Mouse (Mus musculus): ENCODE results near the gene Gzmb. TPM values are rescaled to one million over a fixed set of nuclear protein-coding genes. Genes with fewer than 3 reads are reported as not detected.

Gzmb gene
- total and polyA plus RNA-seq, 2 experiments: 0.49 to 1.0 TPM

DNA sequence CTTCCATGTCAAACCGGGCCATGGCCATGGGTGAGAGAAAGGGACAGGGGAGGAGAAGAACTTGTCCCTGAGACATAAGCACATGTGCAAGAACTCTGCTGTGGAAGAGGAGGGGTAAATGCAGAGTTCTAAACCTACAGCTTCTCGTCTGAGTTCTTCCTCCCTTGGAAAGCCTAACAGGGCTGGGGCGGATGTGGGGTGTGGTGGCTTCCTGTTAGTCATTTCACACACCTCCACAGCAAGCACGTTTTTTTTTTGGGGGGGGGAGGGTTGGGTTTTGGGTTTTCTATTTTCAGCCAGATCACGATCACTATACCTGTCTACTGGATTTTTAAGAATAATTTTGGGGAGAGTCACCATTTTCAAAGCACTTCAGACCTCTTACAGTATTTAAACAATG, 34.7 kb upstream of the Gzmb start:
- H3K79me2 ChIP-seq (ENCODE audit: control insufficient read depth, insufficient read depth, low read length): no peaks in the 10 kb centered on the region
- no peak overlapping the region for H3K27ac ChIP-seq (replicated peaks; ENCODE audit: insufficient read depth, low read depth, low read length)
- H3K36me3 ChIP-seq (ENCODE audit: control insufficient read depth, insufficient read depth, low read length): no peaks in the 10 kb centered on the region
- no peak overlapping the region for H3K4me3 ChIP-seq (ENCODE audit: insufficient read depth, low read depth, low read length)
- H3K4me1 ChIP-seq (ENCODE audit: control insufficient read depth, insufficient read depth, low read length): no peaks in the 10 kb centered on the region
- H3K9ac ChIP-seq (ENCODE audit: low read depth, low read length): no peak overlapping the region
- no peaks in the 10 kb centered on the region for H3K27me3 ChIP-seq (ENCODE audit: control insufficient read depth, insufficient read depth, low read length)
- WGBS: 69% methylated on average over 5 of the region's 5 CpGs
- no peak for DNase-seq (ENCODE audit: extremely low read depth, low read depth, low spot score)
- TF ChIP-seq POLR2A (IDR thresholded peaks at IDR 0.05; ENCODE audit: extremely low read depth, insufficient read depth, low read length) (no peak), CTCF (IDR thresholded peaks at IDR 0.05; ENCODE audit: low read depth, low read length) (no peak)

DNA sequence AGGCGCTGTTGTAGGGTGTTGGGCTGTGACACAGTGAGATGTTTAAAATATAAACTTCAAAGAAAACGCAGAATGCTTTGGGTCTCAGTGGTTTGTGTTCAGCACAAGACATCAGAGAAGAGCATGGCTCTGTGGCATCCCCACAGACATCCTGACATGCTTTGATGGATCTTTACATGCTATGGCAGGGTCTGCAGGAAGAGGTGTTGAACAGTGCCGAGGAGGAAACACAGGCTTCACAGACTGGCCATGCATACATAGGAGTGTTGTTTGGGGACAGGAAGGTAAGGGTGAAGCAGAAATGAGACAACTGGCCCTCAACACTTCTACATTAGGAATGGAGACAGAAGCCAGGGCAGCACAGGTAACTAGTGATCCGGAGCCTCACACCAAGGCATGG, 34.0 kb upstream of the Gzmb start:
- H3K79me2 ChIP-seq (ENCODE audit: control insufficient read depth, insufficient read depth, low read length): no peaks in the 10 kb centered on the region
- 81% methylated on average over 4 of the region's 4 CpGs for WGBS
- TF ChIP-seq CTCF (IDR thresholded peaks at IDR 0.05; ENCODE audit: low read depth, low read length): no peak
- TF ChIP-seq POLR2A (IDR thresholded peaks at IDR 0.05; ENCODE audit: extremely low read depth, insufficient read depth, low read length): no peak
- H3K4me3 ChIP-seq (ENCODE audit: insufficient read depth, low read depth, low read length): no peak overlapping the region
- DNase-seq (ENCODE audit: extremely low read depth, low read depth, low spot score): no peak
- no peaks in the 10 kb centered on the region for H3K36me3 ChIP-seq (ENCODE audit: control insufficient read depth, insufficient read depth, low read length)
- H3K27me3 ChIP-seq (ENCODE audit: control insufficient read depth, insufficient read depth, low read length): no peaks in the 10 kb centered on the region
- H3K27ac ChIP-seq (replicated peaks; ENCODE audit: insufficient read depth, low read depth, low read length): no peak overlapping the region
- no peaks in the 10 kb centered on the region for H3K4me1 ChIP-seq (ENCODE audit: control insufficient read depth, insufficient read depth, low read length)
- no peak overlapping the region for H3K9ac ChIP-seq (ENCODE audit: low read depth, low read length)

DNA sequence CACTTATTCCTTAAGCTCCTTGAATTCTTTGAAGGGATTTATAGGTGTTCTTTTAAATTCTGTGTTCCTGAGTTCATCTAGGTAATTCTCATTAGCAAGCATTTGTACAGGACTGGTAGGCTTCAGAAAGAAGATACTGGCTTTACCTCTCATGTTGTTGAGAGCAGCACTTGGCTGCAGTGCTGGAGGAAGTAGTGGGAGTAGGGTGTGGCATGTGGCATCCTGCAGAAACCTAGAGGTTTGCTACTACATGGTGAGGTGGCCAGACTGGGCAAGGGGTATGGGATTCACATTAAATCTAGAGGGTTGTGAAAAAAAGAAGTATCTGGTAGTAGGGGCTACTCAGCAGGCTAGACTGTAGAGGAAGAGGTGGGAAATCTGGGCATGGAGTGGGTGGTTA, 31.1 kb upstream of the Gzmb start:
- Histone ChIP-seq H3K79me2 (ENCODE audit: control insufficient read depth, insufficient read depth, low read length) (no peaks in the 10 kb centered on the region), H3K36me3 (ENCODE audit: control insufficient read depth, insufficient read depth, low read length) (no peaks in the 10 kb centered on the region), H3K27ac (replicated peaks; ENCODE audit: insufficient read depth, low read depth, low read length) (no peak overlapping the region), H3K9ac (ENCODE audit: low read depth, low read length) (no peak overlapping the region), H3K4me1 (ENCODE audit: control insufficient read depth, insufficient read depth, low read length) (no peaks in the 10 kb centered on the region), H3K4me3 (ENCODE audit: insufficient read depth, low read depth, low read length) (no peak overlapping the region), H3K27me3 (ENCODE audit: control insufficient read depth, insufficient read depth, low read length) (no peaks in the 10 kb centered on the region)
- no peak for TF ChIP-seq POLR2A (IDR thresholded peaks at IDR 0.05; ENCODE audit: extremely low read depth, insufficient read depth, low read length)
- no peak for TF ChIP-seq CTCF (IDR thresholded peaks at IDR 0.05; ENCODE audit: low read depth, low read length)
- no peak for DNase-seq (ENCODE audit: extremely low read depth, low read depth, low spot score)

DNA sequence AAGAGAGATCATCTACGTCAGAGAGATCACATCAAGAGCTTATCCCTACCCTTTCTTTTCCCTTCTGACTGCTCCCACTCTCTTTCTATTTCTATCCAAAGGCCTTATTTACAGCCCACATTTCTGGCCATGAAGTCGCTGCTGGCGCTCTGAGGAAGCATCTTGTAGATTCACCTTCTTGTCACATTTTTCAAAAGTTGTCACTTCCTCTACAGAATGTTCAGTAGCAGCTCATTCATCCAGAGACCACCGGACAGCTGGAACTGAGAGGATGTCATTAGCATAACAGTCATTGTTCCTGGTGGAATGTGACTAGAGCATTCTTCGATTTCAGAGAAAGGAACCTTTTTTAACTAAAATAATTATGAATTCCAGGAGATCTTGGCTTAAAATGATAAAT, 26.6 kb upstream of the Gzmb start:
- Histone ChIP-seq H3K79me2 (ENCODE audit: control insufficient read depth, insufficient read depth, low read length) (no peaks in the 10 kb centered on the region), H3K9ac (ENCODE audit: low read depth, low read length) (no peak overlapping the region), H3K27ac (replicated peaks; ENCODE audit: insufficient read depth, low read depth, low read length) (no peak overlapping the region), H3K36me3 (ENCODE audit: control insufficient read depth, insufficient read depth, low read length) (no peaks in the 10 kb centered on the region), H3K4me1 (ENCODE audit: control insufficient read depth, insufficient read depth, low read length) (no peaks in the 10 kb centered on the region), H3K27me3 (ENCODE audit: control insufficient read depth, insufficient read depth, low read length) (no peaks in the 10 kb centered on the region), H3K4me3 (ENCODE audit: insufficient read depth, low read depth, low read length) (no peak overlapping the region)
- TF ChIP-seq CTCF (IDR thresholded peaks at IDR 0.05; ENCODE audit: low read depth, low read length) (no peak), POLR2A (IDR thresholded peaks at IDR 0.05; ENCODE audit: extremely low read depth, insufficient read depth, low read length) (no peak)
- no peak for DNase-seq (ENCODE audit: extremely low read depth, low read depth, low spot score)
- 71% methylated on average over 5 of the region's 5 CpGs for WGBS

DNA sequence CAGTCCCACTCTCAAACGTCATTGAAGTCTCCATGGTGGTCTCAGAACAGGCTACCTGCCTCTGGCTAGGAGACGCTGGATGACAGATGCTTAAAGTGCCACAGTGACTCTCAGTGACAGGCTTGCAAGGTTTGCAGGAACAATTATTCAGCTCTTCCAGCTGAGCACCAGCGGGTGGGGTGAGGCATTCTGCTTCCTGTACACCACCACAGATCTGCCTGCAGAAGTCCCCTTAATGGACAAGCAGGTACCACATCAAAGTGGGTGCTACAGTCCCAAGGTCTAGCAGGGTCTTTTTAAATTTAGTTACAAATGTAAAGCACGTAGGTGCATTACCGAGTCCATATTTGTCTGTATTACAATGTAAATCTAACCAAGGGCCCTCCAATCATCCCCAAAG, 25.7 kb upstream of the Gzmb start:
- H3K27ac ChIP-seq (replicated peaks; ENCODE audit: insufficient read depth, low read depth, low read length): no peak overlapping the region
- no peak for TF ChIP-seq POLR2A (IDR thresholded peaks at IDR 0.05; ENCODE audit: extremely low read depth, insufficient read depth, low read length)
- TF ChIP-seq CTCF (IDR thresholded peaks at IDR 0.05; ENCODE audit: low read depth, low read length): no peak
- no peaks in the 10 kb centered on the region for H3K79me2 ChIP-seq (ENCODE audit: control insufficient read depth, insufficient read depth, low read length)
- H3K27me3 ChIP-seq (ENCODE audit: control insufficient read depth, insufficient read depth, low read length): no peaks in the 10 kb centered on the region
- WGBS: 71% methylated on average over 5 of the region's 5 CpGs
- H3K9ac ChIP-seq (ENCODE audit: low read depth, low read length): no peak overlapping the region
- no peak overlapping the region for H3K4me3 ChIP-seq (ENCODE audit: insufficient read depth, low read depth, low read length)
- H3K4me1 ChIP-seq (ENCODE audit: control insufficient read depth, insufficient read depth, low read length): no peaks in the 10 kb centered on the region
- DNase-seq (ENCODE audit: extremely low read depth, low read depth, low spot score): no peak
- no peaks in the 10 kb centered on the region for H3K36me3 ChIP-seq (ENCODE audit: control insufficient read depth, insufficient read depth, low read length)

DNA sequence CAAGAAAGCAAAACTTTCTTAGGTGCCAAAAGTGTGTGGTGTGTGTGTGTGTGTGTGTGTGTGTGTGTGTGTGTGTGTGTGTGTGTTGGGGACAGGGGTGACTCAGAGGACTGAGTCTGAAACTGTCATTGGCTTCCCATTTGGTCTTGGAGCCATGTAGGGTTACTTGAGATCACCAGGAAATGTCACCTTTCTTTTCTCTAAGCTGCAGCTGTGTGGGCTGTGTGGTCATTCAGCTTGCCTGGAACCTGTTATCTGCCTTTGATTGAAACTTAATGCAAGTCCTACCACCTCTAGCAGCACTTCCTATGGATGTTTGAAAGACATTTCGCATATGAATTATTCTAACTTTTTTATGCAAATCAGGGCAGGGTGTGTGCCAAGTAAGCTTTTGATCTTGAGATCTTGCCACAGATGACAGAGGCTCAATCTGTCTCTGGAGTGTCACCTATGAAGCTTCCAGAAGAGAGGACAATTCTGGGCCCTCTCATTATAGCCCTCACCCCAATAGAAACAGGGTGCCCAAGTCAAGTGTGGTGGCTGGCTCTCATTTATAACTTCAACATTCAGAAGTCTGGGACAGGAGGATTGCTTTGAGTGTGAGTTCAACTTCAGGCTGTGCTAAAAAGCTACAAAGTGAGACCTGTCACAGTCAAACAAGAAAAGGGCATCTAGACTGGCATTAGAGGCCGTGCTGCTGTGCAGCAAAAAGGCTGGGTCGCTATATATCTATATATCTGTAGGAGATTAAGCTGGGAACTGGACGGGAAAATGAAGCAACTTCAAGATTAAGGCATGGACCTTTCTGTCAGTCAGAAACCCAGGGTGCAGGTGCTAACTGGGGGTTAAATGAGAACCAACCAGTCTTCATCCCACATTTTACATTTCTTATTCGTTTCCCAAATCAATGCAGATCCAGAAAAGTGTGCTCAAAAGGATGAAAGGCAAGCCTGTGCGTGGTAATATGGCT, 22.6 kb upstream of the Gzmb start:
- Histone ChIP-seq H3K79me2 (ENCODE audit: control insufficient read depth, insufficient read depth, low read length) (no peaks in the 10 kb centered on the region), H3K4me3 (ENCODE audit: insufficient read depth, low read depth, low read length) (no peak overlapping the region), H3K27me3 (ENCODE audit: control insufficient read depth, insufficient read depth, low read length) (no peaks in the 10 kb centered on the region), H3K4me1 (ENCODE audit: control insufficient read depth, insufficient read depth, low read length) (no peaks in the 10 kb centered on the region), H3K36me3 (ENCODE audit: control insufficient read depth, insufficient read depth, low read length) (no peaks in the 10 kb centered on the region), H3K9ac (ENCODE audit: low read depth, low read length) (no peak overlapping the region), H3K27ac (replicated peaks; ENCODE audit: insufficient read depth, low read depth, low read length) (no peak overlapping the region)
- WGBS: 83% methylated on average over 6 of the region's 6 CpGs
- DNase-seq (ENCODE audit: extremely low read depth, low read depth, low spot score): no peak
- no peak for TF ChIP-seq POLR2A (IDR thresholded peaks at IDR 0.05; ENCODE audit: extremely low read depth, insufficient read depth, low read length)
- TF ChIP-seq CTCF (IDR thresholded peaks at IDR 0.05; ENCODE audit: low read depth, low read length): no peak
